Mouse (Mus musculus) forebrain, embryonic 15.5 days (tissue): ENCODE data around the gene Tmem131. TPM values are rescaled to one million over a fixed set of nuclear protein-coding genes. Genes with fewer than 3 reads are reported as not detected.
A peak's percentile ranks its signal among the peaks of the same experiment; 100 is the strongest.
"Not testable (repeated sequence)": the region's sequence is repeated elsewhere in the genome, so short reads cannot be mapped to it uniquely, and the experiment has no call there.

Experiments
- ATAC-seq: fragments of 200-750 bp; cut with Nextera tagmentation; replicated peaks from 2 replicates; pipeline ENCODE4 v1.8.0; 2017; ENCODE audit warnings: mild to moderate bottlenecking, moderate TSS enrichment, moderate library complexity
- H3K27ac ChIP-seq: fragments of 300-500 bp; sonication (generic); replicated peaks from 2 replicates; pipeline ENCODE4 v1.5.1; 2015; ENCODE audit warnings: mild to moderate bottlenecking, inconsistent platforms
- H3K27me3 ChIP-seq: fragments of 300-500 bp; sonication (generic); 2 replicates; pipeline ENCODE4 v1.6.1; 2015; ENCODE audit warnings: inconsistent platforms
- H3K36me3 ChIP-seq: fragments of 300-500 bp; sonication (generic); 2 replicates; pipeline ENCODE4 v1.6.1; 2015; ENCODE audit warnings: mild to moderate bottlenecking, inconsistent platforms
- H3K4me1 ChIP-seq: fragments of 300-500 bp; sonication (generic); 2 replicates; pipeline ENCODE4 v1.6.1; 2015; ENCODE audit warnings: inconsistent platforms
- H3K4me2 ChIP-seq: fragments of 300-500 bp; sonication (generic); replicated peaks from 2 replicates; pipeline ENCODE4 v1.6.1; 2015; ENCODE audit warnings: mild to moderate bottlenecking, inconsistent platforms
- H3K4me3 ChIP-seq: fragments of 300-500 bp; sonication (generic); 2 replicates; pipeline ENCODE4 v1.5.1; 2015; ENCODE audit warnings: mild to moderate bottlenecking, inconsistent platforms
- H3K9ac ChIP-seq: fragments of 300-500 bp; sonication (generic); replicated peaks from 2 replicates; pipeline ENCODE4 v1.6.1; 2015; ENCODE audit warnings: mild to moderate bottlenecking, inconsistent platforms
- H3K9me3 ChIP-seq: fragments of 300-500 bp; sonication (generic); 2 replicates; pipeline ENCODE4 v1.6.1; 2016; ENCODE audit warnings: inconsistent platforms
- WGBS: fragments of 180-500 bp; shearing (Covaris S2); methylation state at CpG from one replicate; pipeline ENCODE4 v1.1.7; 2015; ENCODE audit warnings: mixed read lengths; 5-methylcytosine and 5-hydroxymethylcytosine counted together
- polyA plus RNA-seq: library from polyadenylated mRNA; unstranded; fragments of >200 nt; fragmentation: Nextera tagmentation; extraction: Ambion mirVana; gene quantifications from 2 replicates; pipeline ENCODE4 v1.2.1, GENCODE M21; 2015

Tmem131 gene
- polyA plus RNA-seq, 1 experiment from 2014 or later: 13.0 TPM

GRCm38 (mm10) chr1:36911603-36912002 is 31.9 kb downstream of the Tmem131 start:
- WGBS: 72% methylated on average over 3 of the region's 3 CpGs
- Histone ChIP-seq H3K4me3 (no peak overlapping the region), H3K36me3 (no peaks in the 10 kb centered on the region), H3K27ac (no peak overlapping the region), H3K4me1 (peaks cover 6% of the 10 kb centered on the region; the same call in 1 of the 2 replicates), H3K27me3 (no peaks in the 10 kb centered on the region), H3K9me3 (no peaks in the 10 kb centered on the region), H3K9ac (no peak overlapping the region), H3K4me2 (no peak overlapping the region)
- no peak for ATAC-seq

DNA sequence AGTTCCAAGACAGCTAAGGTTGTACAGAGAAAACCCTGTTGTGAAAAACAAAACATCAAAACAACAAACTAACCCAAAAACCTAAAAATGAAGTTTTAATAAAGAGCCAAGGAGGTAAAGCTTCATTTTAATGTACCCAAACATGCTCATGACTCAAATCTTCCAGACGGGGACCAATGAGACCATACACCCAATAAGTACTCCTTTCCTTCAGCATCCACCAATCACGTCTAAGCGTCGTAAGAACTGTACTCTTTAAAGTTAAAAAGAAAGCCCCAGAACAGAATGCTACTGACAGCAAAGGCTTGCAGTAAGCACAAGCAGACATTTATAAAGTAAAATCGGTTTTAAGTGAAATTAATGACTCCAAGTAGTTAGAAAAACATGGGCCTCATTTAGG is 33.1 kb downstream of the Tmem131 start:
- no peak overlapping the region for H3K27ac ChIP-seq
- ATAC-seq: no peak
- H3K4me2 ChIP-seq: no peak overlapping the region
- H3K4me3 ChIP-seq: no peak overlapping the region
- 0 out of 2 replicates have a peak, but pooled peaks cover 6% of the 10 kb centered on the region for H3K4me1 ChIP-seq
- H3K9me3 ChIP-seq: no peaks in the 10 kb centered on the region
- no peaks in the 10 kb centered on the region for H3K27me3 ChIP-seq
- 89% methylated on average over 5 of the region's 5 CpGs for WGBS
- H3K9ac ChIP-seq: no peak overlapping the region
- H3K36me3 ChIP-seq: no peaks in the 10 kb centered on the region

GRCm38 (mm10) chr1:36909965-36910364 is 33.5 kb downstream of the Tmem131 start:
- H3K4me2 ChIP-seq, H3K9me3 ChIP-seq, H3K27me3 ChIP-seq, ATAC-seq, H3K27ac ChIP-seq, H3K4me3 ChIP-seq, H3K36me3 ChIP-seq, H3K9ac ChIP-seq, H3K4me1 ChIP-seq: not testable (repeated sequence)
- WGBS: 78% methylated on average over 7 of the region's 7 CpGs

GRCm38 (mm10) chr1:36905216-36905615 is 38.2 kb downstream of the Tmem131 start:
- ATAC-seq: no peak
- no peak overlapping the region for H3K9ac ChIP-seq
- 88% methylated on average over 3 of the region's 3 CpGs for WGBS
- H3K36me3 ChIP-seq: no peaks in the 10 kb centered on the region
- H3K4me2 ChIP-seq: no peak overlapping the region
- peaks cover 18% of the 10 kb centered on the region for H3K4me1 ChIP-seq
- no peak overlapping the region for H3K4me3 ChIP-seq
- H3K27ac ChIP-seq: no peak overlapping the region
- H3K9me3 ChIP-seq: no peaks in the 10 kb centered on the region
- no peaks in the 10 kb centered on the region for H3K27me3 ChIP-seq

GRCm38 (mm10) chr1:36904489-36904888 is 39.0 kb downstream of the Tmem131 start:
- no peak for ATAC-seq
- Histone ChIP-seq H3K27me3 (no peaks in the 10 kb centered on the region), H3K4me2 (no peak overlapping the region), H3K36me3 (no peaks in the 10 kb centered on the region), H3K9me3 (no peaks in the 10 kb centered on the region), H3K4me1 (peaks cover 18% of the 10 kb centered on the region), H3K9ac (no peak overlapping the region), H3K4me3 (no peak overlapping the region), H3K27ac (peak overlapping the region; percentile 50)
- WGBS: 56% methylated on average over 6 of the region's 6 CpGs

GRCm38 (mm10) chr1:36904084-36904451 is 39.4 kb downstream of the Tmem131 start:
- WGBS: 53% methylated on average over 3 of the region's 3 CpGs
- Histone ChIP-seq H3K4me2 (no peak overlapping the region), H3K4me3 (no peak overlapping the region), H3K27me3 (no peaks in the 10 kb centered on the region), H3K27ac (peak overlapping the region; percentile 50; the same call in 1 of the 2 replicates), H3K4me1 (peaks cover 18% of the 10 kb centered on the region), H3K9me3 (no peaks in the 10 kb centered on the region), H3K9ac (no peak overlapping the region), H3K36me3 (no peaks in the 10 kb centered on the region)
- no peak for ATAC-seq

- no peaks in the 10 kb centered on the region for H3K9me3 ChIP-seq
- H3K27ac ChIP-seq: no peak overlapping the region
- no peaks in the 10 kb centered on the region for H3K27me3 ChIP-seq
- H3K4me3 ChIP-seq: no peak overlapping the region
- no peak overlapping the region for H3K9ac ChIP-seq
- no peak for ATAC-seq
- peaks cover 18% of the 10 kb centered on the region for H3K4me1 ChIP-seq
- WGBS: 89% methylated on average over 15 of the region's 15 CpGs
- no peaks in the 10 kb centered on the region for H3K36me3 ChIP-seq
- no peak overlapping the region for H3K4me2 ChIP-seq
These were observed 39.9 kb downstream of the Tmem131 start for GRCm38 (mm10) chr1:36903376-36904083.

GRCm38 (mm10) chr1:36902533-36903315 is 40.7 kb downstream of the Tmem131 start:
- H3K27ac ChIP-seq: no peak overlapping the region
- H3K27me3 ChIP-seq: no peaks in the 10 kb centered on the region
- no peaks in the 10 kb centered on the region for H3K36me3 ChIP-seq
- no peak overlapping the region for H3K4me3 ChIP-seq
- H3K9me3 ChIP-seq: no peaks in the 10 kb centered on the region
- H3K9ac ChIP-seq: no peak overlapping the region
- H3K4me1 ChIP-seq: peaks cover 18% of the 10 kb centered on the region
- 77% methylated on average over 11 of the region's 11 CpGs for WGBS
- H3K4me2 ChIP-seq: no peak overlapping the region
- ATAC-seq: no peak

DNA sequence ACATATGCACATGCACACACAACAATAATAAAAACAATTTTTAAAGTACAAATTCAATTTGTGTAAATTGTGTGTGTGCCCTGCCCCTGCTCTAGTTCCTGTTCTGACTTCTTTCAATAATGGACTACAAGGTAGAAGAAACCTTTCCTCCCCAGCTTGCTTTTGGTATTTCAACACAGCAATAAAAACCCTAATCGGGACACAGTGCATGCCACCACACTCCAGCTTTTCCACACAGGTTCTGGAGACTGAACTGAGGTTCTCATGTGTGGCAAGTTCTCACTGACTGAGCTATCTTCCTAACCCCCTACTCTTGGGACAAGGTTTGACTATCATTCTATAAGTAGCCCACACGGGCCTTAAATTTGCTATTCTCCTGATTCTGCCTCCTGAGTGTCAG is 43.8 kb downstream of the Tmem131 start:
- no peak for ATAC-seq
- Histone ChIP-seq H3K4me2 (no peak overlapping the region), H3K4me1 (peaks cover 16% of the 10 kb centered on the region), H3K36me3 (no peaks in the 10 kb centered on the region), H3K27me3 (no peaks in the 10 kb centered on the region), H3K9me3 (no peaks in the 10 kb centered on the region), H3K4me3 (no peak overlapping the region), H3K27ac (no peak overlapping the region), H3K9ac (no peak overlapping the region)
- WGBS: 92% methylated on average over 2 of the region's 2 CpGs

DNA sequence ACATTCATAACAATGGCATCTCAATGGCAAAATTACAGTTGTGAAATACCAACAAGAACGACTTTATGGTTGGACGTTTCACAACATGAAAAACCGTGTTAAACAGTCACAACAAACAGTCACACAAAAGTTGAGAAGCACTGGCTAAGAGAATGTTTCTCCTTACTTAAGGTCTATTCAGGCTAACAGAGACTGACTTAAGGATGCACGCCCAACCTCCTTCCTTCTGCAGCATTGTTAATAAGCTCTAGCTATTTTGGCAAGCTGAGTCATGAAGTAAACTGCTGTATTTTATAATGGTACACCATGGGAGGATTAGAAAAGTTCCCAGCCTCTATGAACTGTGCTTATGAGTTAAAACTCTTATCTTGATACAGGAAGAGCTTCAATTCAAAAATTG is 47.0 kb downstream of the Tmem131 start:
- Histone ChIP-seq H3K4me3 (no peak overlapping the region), H3K4me2 (no peak overlapping the region), H3K9me3 (no peaks in the 10 kb centered on the region), H3K27me3 (no peaks in the 10 kb centered on the region), H3K4me1 (peaks cover 8% of the 10 kb centered on the region), H3K27ac (no peak overlapping the region), H3K9ac (no peak overlapping the region), H3K36me3 (no peaks in the 10 kb centered on the region)
- 86% methylated on average over 4 of the region's 4 CpGs for WGBS
- ATAC-seq: no peak

DNA sequence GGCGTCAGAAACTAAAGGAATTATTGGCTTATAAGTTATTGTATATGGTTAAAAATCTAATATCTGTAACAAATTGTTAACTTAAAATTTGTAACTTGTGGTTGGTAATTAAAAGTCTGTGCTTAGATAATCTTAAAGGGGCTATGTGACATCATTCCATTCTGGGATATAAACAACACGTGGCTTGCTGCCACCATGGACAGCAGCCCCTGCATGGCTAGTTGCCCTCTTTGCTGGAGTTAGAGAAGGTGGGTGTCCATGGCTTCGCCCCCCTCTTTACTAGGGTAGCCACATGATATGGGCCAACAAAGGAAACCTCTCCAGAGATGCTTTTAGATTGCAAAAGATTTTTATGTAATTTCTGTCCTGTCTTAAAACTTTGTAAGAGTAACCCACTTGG is 48.0 kb downstream of the Tmem131 start:
- no peak overlapping the region for H3K27ac ChIP-seq
- ATAC-seq: no peak
- no peaks in the 10 kb centered on the region for H3K36me3 ChIP-seq
- 85% methylated on average over 3 of the region's 3 CpGs for WGBS
- no peaks in the 10 kb centered on the region for H3K27me3 ChIP-seq
- no peak overlapping the region for H3K9ac ChIP-seq
- no peaks in the 10 kb centered on the region for H3K9me3 ChIP-seq
- peaks cover 16% of the 10 kb centered on the region for H3K4me1 ChIP-seq
- H3K4me3 ChIP-seq: no peak overlapping the region
- no peak overlapping the region for H3K4me2 ChIP-seq

DNA sequence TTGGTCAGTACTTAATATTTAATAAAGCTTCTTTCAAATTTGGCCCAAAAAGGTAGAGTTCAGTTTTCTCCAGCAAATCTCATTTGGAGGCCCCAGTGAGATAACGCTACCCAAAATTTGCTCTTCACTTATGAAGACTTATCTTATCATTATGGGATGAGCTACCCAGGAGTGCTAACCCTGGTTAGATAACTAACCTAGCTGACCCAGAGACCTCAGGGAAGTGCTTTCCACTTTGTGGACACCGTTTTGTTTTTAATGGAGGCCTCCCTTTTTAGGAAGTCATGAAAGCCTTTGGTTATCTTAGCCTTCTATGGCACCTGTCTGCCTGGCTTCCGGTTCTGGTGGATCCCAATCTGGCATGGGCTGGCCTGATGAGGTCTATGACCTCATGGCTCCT is 49.3 kb downstream of the Tmem131 start:
- 94% methylated on average over 3 of the region's 3 CpGs for WGBS
- no peak overlapping the region for H3K4me2 ChIP-seq
- H3K27ac ChIP-seq: no peak overlapping the region
- no peaks in the 10 kb centered on the region for H3K36me3 ChIP-seq
- no peaks in the 10 kb centered on the region for H3K9me3 ChIP-seq
- no peak overlapping the region for H3K4me3 ChIP-seq
- peaks cover 16% of the 10 kb centered on the region for H3K4me1 ChIP-seq
- no peak for ATAC-seq
- no peaks in the 10 kb centered on the region for H3K27me3 ChIP-seq
- no peak overlapping the region for H3K9ac ChIP-seq
